Mouse (Mus musculus): Measurements from ENCODE around the gene Slc26a8.

Slc26a8 gene

GRCm38 (mm10) chr17:28699789-28700188 is 9.8 kb upstream of the Slc26a8 start:
- ATAC-seq (ENCODE audit: low TSS enrichment) = no peak

- no peak for ATAC-seq (ENCODE audit: low TSS enrichment)
These were observed 8.6 kb upstream of the Slc26a8 start for GRCm38 (mm10) chr17:28698672-28699071.

- no peak for ATAC-seq (ENCODE audit: low TSS enrichment)
These were observed 8.2 kb upstream of the Slc26a8 start for GRCm38 (mm10) chr17:28698245-28698644.

- ATAC-seq (ENCODE audit: low TSS enrichment) = peak; percentile 27; the same call in 1 of the 2 replicates
These were observed 7.5 kb upstream of the Slc26a8 start for GRCm38 (mm10) chr17:28697290-28698195.

- ATAC-seq (ENCODE audit: low TSS enrichment) = no peak
These were observed 6.6 kb upstream of the Slc26a8 start for GRCm38 (mm10) chr17:28696641-28697040.

DNA sequence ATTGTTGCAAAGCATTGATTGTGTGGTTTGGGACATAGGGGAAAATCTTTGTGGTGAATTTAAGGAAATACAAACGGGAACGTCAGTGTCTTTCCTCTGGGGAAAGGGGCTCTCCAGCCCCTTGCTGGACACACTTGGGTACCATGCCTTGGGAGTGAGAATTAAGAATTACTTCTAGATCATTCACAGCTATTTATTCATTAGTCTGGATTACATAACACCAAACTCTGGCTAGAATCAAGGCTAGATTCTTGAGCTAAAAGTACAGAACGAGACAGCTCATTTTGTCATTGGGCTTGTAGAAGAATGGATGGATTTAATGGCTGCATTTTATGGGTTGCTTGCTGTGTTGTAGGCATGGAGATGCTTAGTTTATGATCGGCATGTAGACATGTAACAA is 4.8 kb upstream of the Slc26a8 start:
- ATAC-seq (ENCODE audit: low TSS enrichment) = no peak

DNA sequence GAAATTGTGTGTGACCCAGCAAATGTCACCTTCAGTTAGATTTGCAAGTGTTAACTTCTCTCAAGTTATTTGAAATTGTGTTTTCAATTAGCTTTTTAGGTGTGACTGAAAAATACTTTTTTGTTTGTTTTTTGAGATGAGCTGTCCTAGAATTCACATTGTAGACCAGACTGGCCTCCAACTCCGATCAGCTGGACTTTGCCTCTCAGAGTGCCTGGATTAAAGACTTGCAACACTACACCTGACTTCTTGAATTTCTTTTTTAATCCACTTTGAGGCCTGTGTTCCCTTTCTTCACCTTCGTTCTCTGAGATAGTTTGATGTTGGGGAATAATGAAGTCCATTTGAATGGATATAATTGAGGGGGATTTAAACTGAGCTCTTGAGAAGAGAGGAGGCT is 4.0 kb upstream of the Slc26a8 start:
- no peak for ATAC-seq (ENCODE audit: low TSS enrichment)

GRCm38 (mm10) chr17:28693086-28693485 is 3.1 kb upstream of the Slc26a8 start:
- ATAC-seq (ENCODE audit: low TSS enrichment) = no peak

DNA sequence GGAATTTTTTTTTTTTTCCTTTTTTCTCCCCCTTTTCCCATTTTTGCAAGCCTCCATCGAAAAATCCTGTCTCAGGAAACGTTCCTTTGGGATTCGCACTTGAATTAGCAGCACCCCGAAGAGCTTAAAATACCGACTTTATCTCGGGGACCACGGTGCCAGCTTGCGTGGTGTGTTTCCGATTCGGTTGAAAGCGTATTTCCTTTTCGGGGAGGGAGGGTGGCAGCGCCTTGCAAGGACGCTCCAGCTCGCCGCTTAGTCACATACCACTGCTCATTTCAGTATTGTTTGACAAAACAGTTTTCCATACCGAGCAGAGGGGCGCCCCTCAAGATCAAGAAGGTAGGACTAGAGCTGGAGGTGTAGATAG is 2.3 kb upstream of the Slc26a8 start:
- peak; percentile 24; the same call in 1 of the 2 replicates for ATAC-seq (ENCODE audit: low TSS enrichment)

DNA sequence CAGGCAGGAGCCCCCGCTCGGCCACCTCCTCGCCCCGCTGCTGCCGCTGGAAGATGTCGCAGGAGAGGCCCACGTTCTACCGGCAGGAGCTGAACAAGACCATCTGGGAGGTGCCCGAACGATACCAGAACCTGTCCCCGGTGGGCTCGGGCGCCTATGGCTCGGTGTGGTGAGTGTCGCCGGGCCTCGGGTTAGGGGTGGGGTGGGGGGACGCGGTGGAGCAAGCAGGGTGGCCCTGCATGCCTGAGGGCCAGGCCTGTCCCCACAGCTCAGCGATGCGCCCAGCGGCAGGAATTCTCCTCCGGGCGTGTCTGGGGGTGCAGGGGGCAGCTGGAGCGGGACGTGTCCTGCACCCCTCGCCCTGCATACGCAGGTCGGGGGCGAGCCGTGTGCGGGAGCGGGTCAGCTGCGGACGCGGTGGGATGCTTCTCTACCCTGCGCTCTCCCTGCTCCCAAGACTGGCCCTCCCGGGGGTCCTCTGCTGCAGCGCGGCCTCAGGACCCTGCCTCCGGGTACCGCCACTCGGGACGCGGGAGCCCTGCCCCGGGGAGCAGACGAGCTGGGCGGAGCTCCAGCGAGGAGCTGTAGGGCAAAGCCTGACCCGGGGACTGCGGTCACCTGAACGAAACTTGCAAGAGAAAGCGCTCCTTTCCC is 1.8 kb upstream of the Slc26a8 start:
- ATAC-seq (ENCODE audit: low TSS enrichment) = peak; percentile 13; the same call in 1 of the 2 replicates

DNA sequence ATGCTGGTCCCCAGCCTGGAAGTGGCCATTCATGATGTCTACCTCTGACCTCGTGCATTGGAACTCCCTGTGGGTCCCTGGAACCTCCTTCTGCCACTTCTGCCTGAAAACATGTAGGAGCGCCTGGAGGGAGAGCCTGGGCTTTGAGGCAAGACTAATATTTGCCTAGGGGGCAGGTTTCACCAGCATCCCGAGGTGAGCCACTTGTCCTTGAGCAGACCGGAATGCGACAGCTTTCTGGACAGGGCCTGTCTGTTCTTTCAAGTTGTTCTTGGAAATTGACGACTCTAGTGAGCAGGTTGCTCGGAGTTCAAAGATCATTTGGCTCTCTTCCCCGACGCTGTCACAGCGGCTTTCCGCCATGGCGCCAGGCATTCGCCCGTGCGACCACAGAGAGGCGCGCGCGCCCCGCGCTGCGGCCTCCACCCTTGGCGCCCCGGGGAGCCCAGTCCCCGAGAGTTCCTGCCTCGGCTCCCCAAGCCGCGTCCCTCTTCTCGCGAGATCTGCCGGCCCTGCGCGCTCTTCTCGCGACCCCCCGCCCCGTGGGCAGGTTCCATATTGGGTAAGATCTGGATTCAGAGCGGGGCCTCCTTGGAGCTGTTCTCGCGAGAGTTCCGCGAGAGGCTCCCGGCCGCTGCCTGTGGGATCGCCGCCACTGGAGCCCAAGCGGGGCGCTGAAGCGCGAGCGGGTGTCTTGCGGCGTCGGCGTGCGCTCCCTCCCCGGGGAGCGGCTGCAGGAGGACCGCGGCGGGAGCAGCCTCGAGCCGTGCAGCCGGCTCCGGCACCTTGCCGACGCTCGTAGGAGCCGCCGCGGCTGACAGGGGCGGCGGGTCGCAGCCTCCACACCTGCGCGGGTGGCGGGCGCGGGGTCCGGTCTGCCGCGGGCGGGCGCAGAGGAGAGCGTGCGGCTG is 998 bp upstream of the Slc26a8 start, which contains the start of gene Mapk14:
Mapk14 (plus strand) TSS at position 554 of the 911 bp plus-strand sequence.
- peak; percentile 85 for ATAC-seq (ENCODE audit: low TSS enrichment)

GRCm38 (mm10) chr17:28687354-28687753 is 2.7 kb downstream of the Slc26a8 start:
- ATAC-seq (ENCODE audit: low TSS enrichment) = no peak

GRCm38 (mm10) chr17:28684631-28685030 is 5.4 kb downstream of the Slc26a8 start:
- no peak for ATAC-seq (ENCODE audit: low TSS enrichment)

GRCm38 (mm10) chr17:28683601-28684000 is 6.4 kb downstream of the Slc26a8 start:
- ATAC-seq (ENCODE audit: low TSS enrichment) = no peak

DNA sequence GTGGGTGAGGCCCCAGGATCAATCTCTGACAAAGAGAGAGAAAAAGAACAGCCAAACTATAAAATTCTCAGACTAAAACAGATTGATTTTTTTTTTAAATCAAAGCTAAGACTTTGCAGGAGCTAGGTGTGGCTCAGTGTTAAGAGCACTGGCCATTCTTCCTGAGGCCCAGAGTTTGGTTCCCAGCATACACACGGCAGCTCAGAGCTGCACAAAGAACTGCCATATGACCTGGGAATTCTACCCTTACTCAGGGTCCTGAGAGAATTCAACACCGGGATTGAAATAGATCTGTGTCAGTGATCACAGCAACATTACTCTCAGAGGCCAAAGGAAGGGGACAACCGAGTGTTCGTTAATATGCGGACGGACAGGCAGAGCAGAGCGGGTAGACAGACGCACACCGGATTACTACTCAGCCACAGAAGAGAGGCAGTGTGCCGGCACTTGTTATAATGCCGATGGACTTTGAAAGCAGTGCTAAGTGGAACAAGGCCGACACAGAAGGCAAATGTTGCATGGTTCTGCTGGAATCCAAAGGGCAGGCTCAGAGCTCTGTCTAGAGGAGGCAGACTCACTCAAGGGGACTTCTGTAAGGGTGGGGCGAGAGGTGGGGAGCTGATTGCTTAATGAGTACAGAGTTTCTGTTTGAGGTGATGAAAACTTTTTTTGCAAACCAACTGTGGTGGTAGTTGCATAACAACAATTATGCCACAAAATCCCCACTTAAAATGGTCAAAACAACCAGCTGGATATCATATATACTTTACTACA is 7.5 kb downstream of the Slc26a8 start:
- no peak for ATAC-seq (ENCODE audit: low TSS enrichment)

GRCm38 (mm10) chr17:28659564-28659963 is 30.5 kb downstream of the Slc26a8 start:
- no peak for ATAC-seq (ENCODE audit: low TSS enrichment)

DNA sequence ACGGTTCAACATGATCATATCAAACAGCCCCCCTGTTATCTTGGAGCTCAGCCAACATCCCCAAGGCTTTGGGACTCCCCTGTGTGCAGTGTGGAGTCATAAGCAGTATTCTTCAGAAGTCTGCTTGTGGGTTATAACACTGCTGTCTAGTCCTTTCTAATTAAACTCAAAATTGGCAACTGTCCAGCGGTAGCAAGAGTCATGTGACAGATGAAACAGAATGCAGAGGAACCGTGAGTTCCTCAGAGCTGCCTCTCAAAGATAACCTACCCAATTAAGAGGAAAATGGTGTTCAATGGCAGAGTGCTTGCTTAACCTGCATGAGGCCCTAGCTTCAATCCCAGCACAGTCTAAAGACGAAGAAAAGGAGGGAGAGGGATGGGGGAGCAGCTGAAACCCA is 32.1 kb downstream of the Slc26a8 start:
- ATAC-seq (ENCODE audit: low TSS enrichment) = no peak

DNA sequence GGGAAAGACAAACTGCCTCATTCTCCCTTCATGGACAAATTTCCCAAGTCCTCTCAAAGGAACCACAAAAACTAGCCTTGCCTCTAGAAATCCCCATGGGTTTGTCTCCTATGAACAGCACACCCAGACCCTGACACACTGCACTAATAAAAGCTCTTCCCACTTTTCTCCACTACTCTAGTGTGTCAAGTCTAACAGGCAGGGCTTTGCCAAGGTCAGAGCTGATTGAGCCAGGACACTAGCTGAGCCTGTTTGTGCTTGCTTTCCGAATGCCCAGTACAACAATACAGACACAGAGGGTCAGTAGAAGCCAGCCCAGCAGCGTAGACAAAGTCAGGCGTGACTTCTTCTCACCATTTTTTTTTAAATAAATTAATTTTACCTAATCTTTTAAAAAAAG is 39.8 kb downstream of the Slc26a8 start:
- no peak for ATAC-seq (ENCODE audit: low TSS enrichment)

GRCm38 (mm10) chr17:28648607-28649370 is 41.2 kb downstream of the Slc26a8 start:
- peak; percentile 89 for ATAC-seq (ENCODE audit: low TSS enrichment)

- ATAC-seq (ENCODE audit: low TSS enrichment) = no peak
These were observed 43.8 kb downstream of the Slc26a8 start for GRCm38 (mm10) chr17:28646221-28646620.
